8 mouse cellular contexts compared by ENCODE assay signal in genomic region chr14:64586860-64587698, GRCm38 (mm10).
DNase-seq lines count a peak whose midpoint lies in the region; ATAC-seq and TF ChIP-seq lines count a peak whose summit lies in the region.

No protein-coding gene starts in this region.

- ATAC-seq in liver, embryonic 14.5 days (ENCODE audit: insufficient read depth): no peak

- TF ChIP-seq EP300 in liver, embryonic 14.5 days (IDR thresholded peaks at IDR 0.05; ENCODE audit: low read depth): no peak

- peak overlapping the region; percentile 76 for H3K4me3 ChIP-seq in gastrocnemius, adult 2 months
- H3K4me3 ChIP-seq in thymus, adult 2 months (ENCODE audit: control insufficient read depth, insufficient read depth, low read length): peak overlapping the region; percentile 26
- H3K4me3 ChIP-seq in liver, embryonic 14.5 days (ENCODE audit: insufficient read depth in 1 of 2, low read depth in 2 of 2, low read length in 2 of 2): peak overlapping the region; percentile 34 to 42; a peak in 2 of 4 replicates

- H3K27me3 ChIP-seq in thymus, adult 2 months (ENCODE audit: control insufficient read depth, insufficient read depth, low read length): peaks cover 29% of the 10 kb centered on the region
- peaks cover 81% of the 10 kb centered on the region for H3K27me3 ChIP-seq in liver, embryonic 14.5 days (ENCODE audit: control insufficient read depth, insufficient read depth, low read length)

- TF ChIP-seq POLR2A in thymus, adult 2 months (IDR thresholded peaks at IDR 0.05; ENCODE audit: control insufficient read depth, extremely low read depth, insufficient read depth, low read length, poor library complexity): no peak

- intact Hi-C loops in gastrocnemius, adult 2 months (cut with DNase I): no loop called here

- H3K9me3 ChIP-seq in liver, embryonic 14.5 days (ENCODE audit: control insufficient read depth, low read length): no peaks in the 10 kb centered on the region

- H3K27ac ChIP-seq in gastrocnemius, adult 2 months: no peak overlapping the region
- H3K27ac ChIP-seq in thymus, adult 2 months (ENCODE audit: control insufficient read depth, insufficient read depth, low read length): no peak overlapping the region
- no peak overlapping the region for H3K27ac ChIP-seq in liver, embryonic 14.5 days

- no peak for TF ChIP-seq CTCF in gastrocnemius, adult 2 months (IDR thresholded peaks at IDR 0.05)
- no peak for TF ChIP-seq CTCF in thymus, adult 2 months (IDR thresholded peaks at IDR 0.05; ENCODE audit: borderline replicate concordance, control insufficient read depth, extremely low read depth, insufficient read depth, low read length, poor library complexity)
- TF ChIP-seq CTCF in liver, embryonic 14.5 days (IDR thresholded peaks at IDR 0.05; ENCODE audit: low read depth): no peak

- DNase-seq in gastrocnemius, adult 2 months: peak; percentile 27
- DNase-seq in gastrocnemius, postnatal 4 days (ENCODE audit: low spot score in 2 of 2): no peak
- DNase-seq in thymus, adult 2 months: no peak
- DNase-seq in thymus, adult 18-20 months: no peak
- peak; percentile 59 to 61 for DNase-seq in frontal cortex, postnatal 36 days (ENCODE audit: low spot score in 2 of 2)
- no peak for DNase-seq in liver, embryonic 14.5 days (ENCODE audit: low read depth in 3 of 3, low spot score in 3 of 3)
- DNase-seq in right cerebral cortex, postnatal 14 days: peak; percentile 46
- DNase-seq in urinary bladder, adult 2 months (ENCODE audit: low spot score): no peak

- no peaks in the 10 kb centered on the region for H3K36me3 ChIP-seq in thymus, adult 2 months (ENCODE audit: control insufficient read depth, insufficient read depth, low read length)
- no peaks in the 10 kb centered on the region for H3K36me3 ChIP-seq in liver, embryonic 14.5 days (replicated peaks; ENCODE audit: control insufficient read depth, insufficient read depth, low read depth)

- peaks cover 5% of the 10 kb centered on the region; the same call in 1 of the 2 replicates for H3K4me1 ChIP-seq in thymus, adult 2 months (replicated peaks; ENCODE audit: control insufficient read depth, insufficient read depth, low read length)
- no peaks in the 10 kb centered on the region for H3K4me1 ChIP-seq in liver, embryonic 14.5 days (replicated peaks; ENCODE audit: control insufficient read depth in 2 of 2, insufficient read depth in 2 of 2, low read length in 1 of 2)

- H3K9ac ChIP-seq in liver, embryonic 14.5 days (replicated peaks): no peak overlapping the region

- peak overlapping the region; percentile 58 for H3K4me2 ChIP-seq in liver, embryonic 14.5 days (ENCODE audit: low read depth)

- WGBS in thymus, adult 2 months: 2% methylated on average over 53 of the region's 58 CpGs
- WGBS in liver, embryonic 14.5 days (ENCODE audit: insufficient replicate concordance): under 1% methylated on average over 57 of the region's 58 CpGs

Comparison
In these comparisons a context has a peak if more than half of its experiments do, and no peak if none do; other contexts are left out.
1. DNase-seq: peak in gastrocnemius, adult 2 months (single experiment), frontal cortex, postnatal 36 days (2 of 2) and right cerebral cortex, postnatal 14 days (single experiment); none in gastrocnemius, postnatal 4 days (0 of 2), thymus, adult 2 months (single experiment), thymus, adult 18-20 months (0 of 2), liver, embryonic 14.5 days (0 of 3) and urinary bladder, adult 2 months (single experiment).
2. H3K4me3 ChIP-seq: peak in every context shown above with its lines; median percentile 76 in gastrocnemius, adult 2 months; 38 in liver, embryonic 14.5 days; 26 in thymus, adult 2 months.